Mouse (Mus musculus): ENCODE measurements around the gene Cacna1d.

Cacna1d gene

GRCm38 (mm10) chr14:30491342-30491741 lies at the start of gene Cacna1d:
TSS of gene Cacna1d (minus strand) at chr14:30491455.
- DNase-seq (ENCODE audit: low read depth, low spot score) = no peak

DNA sequence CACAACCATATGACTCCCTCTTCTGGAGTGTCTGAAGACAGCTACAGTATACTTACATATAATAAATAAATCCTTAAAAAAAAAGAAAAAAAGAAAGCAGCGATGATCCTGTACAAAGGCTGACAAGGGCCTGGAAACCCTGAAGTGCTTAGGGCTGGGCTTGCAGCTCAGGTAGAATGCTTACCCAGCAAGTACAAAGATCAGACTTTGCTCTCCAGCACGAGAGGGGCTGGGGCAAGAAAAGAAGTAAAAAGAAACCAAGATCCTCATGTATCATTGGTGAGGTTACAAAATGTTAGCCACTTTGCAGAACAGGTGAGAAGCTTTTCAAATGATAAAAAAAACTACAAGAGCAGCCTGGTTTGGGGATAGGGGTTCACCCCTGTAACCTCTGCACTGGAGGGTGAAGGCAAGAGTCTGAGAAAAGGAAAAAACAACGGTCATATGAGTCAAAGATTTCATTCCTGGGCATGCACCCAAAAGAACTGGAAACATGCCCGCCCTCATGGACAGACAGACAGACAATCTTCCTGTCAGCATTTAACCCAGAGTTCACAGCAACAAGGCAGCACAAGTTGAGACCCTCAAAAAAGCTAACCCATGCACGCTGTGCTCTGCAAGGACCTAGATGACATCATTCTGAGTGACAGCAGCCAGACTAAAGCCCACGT lies 42.7 kb upstream of the Cacna1d start:
- no peak for DNase-seq (ENCODE audit: low read depth, low spot score)

GRCm38 (mm10) chr14:30531896-30532295 lies 40.6 kb upstream of the Cacna1d start:
- no peak for DNase-seq (ENCODE audit: low read depth, low spot score)

- DNase-seq (ENCODE audit: low read depth, low spot score) = no peak
Measured at GRCm38 (mm10) chr14:30531431-30531830, 40.2 kb upstream of the Cacna1d start.

GRCm38 (mm10) chr14:30530726-30531269 lies 39.5 kb upstream of the Cacna1d start:
- DNase-seq (ENCODE audit: low read depth, low spot score) = no peak

- DNase-seq (ENCODE audit: low read depth, low spot score) = no peak
Measured at GRCm38 (mm10) chr14:30529454-30529853, 38.2 kb upstream of the Cacna1d start.

- DNase-seq (ENCODE audit: low read depth, low spot score) = no peak
Measured at GRCm38 (mm10) chr14:30528961-30529360, 37.7 kb upstream of the Cacna1d start.

GRCm38 (mm10) chr14:30528392-30528791 lies 37.1 kb upstream of the Cacna1d start:
- no peak for DNase-seq (ENCODE audit: low read depth, low spot score)

DNA sequence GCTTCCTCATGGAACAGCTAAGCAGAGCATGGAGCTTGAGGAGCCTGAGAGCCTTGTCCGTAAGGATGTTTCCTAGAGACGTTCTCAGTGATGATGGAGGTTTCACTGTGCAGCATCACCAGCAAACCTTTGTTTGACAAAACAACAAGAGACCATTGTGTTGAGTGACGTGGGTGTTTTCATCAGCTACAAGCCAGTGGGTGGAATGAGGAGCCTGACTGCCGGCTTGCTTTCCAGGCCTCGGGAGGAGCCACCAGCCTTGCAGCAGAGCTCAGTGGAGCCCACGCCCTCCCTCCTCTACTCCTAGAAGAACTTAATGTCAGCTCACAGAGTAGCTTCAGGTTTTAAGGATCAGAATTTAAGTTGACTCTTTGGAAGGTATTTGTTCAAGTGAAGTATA lies 32.1 kb upstream of the Cacna1d start:
- no peak for DNase-seq (ENCODE audit: low read depth, low spot score)

- DNase-seq (ENCODE audit: low read depth, low spot score) = no peak
Measured at GRCm38 (mm10) chr14:30519323-30519722, 28.1 kb upstream of the Cacna1d start.

- peak; percentile 36 for DNase-seq (ENCODE audit: low read depth, low spot score)
Measured at GRCm38 (mm10) chr14:30515931-30516723, 24.9 kb upstream of the Cacna1d start.

GRCm38 (mm10) chr14:30512896-30513295 lies 21.6 kb upstream of the Cacna1d start:
- no peak for DNase-seq (ENCODE audit: low read depth, low spot score)

DNA sequence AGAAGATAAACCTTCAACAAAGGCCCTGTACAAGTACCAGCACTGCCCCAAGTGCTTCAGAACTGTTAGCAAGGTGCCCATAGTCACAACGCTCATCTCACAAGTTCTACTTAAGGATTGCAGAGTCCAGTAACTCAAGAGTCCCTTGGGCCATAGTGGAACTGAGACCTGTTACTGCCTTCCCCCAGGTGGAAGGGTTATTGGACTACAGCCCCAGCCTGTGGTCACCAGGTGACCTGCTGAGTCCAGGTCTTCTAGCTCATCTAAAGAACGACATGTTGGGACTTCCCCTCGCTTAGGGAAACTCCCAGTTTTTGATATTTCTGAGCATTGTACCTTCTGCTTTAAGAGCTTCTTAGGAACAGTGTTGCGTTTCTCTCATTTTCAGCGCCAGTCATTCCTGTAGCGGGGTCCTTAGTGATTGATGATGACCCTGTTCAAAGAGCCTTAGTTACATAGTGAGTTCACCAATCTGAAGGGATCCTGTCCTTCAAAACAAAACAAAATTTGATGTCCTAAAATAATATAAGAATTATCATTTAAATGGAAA lies 19.0 kb upstream of the Cacna1d start:
- no peak for DNase-seq (ENCODE audit: low read depth, low spot score)

DNA sequence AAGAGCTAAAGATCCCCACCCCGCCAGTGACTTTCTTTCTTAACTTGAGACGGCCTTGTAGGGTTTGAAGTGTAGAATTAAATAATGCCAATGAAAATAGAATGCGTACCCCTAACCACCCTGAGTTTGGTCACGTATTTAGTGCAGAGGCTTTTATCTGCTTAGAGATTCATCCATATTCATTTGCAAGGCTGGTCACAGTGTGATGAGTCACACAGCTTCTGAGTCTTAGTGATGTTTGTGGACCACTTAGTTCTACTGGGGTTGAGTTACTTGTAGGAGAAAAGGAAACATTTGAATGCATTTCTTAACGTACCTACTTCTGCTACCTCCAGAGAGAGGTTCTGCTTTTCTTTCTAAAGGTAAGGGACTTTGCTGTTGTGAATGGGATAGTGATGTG lies 13.7 kb upstream of the Cacna1d start:
- DNase-seq (ENCODE audit: low read depth, low spot score) = no peak

- DNase-seq (ENCODE audit: low read depth, low spot score) = no peak
Measured at GRCm38 (mm10) chr14:30498202-30498601, 6.9 kb upstream of the Cacna1d start.

GRCm38 (mm10) chr14:30494998-30495397 lies 3.7 kb upstream of the Cacna1d start:
- DNase-seq (ENCODE audit: low read depth, low spot score) = no peak

- DNase-seq (ENCODE audit: low read depth, low spot score) = no peak
Measured at GRCm38 (mm10) chr14:30493276-30493675, 2.0 kb upstream of the Cacna1d start.

DNA sequence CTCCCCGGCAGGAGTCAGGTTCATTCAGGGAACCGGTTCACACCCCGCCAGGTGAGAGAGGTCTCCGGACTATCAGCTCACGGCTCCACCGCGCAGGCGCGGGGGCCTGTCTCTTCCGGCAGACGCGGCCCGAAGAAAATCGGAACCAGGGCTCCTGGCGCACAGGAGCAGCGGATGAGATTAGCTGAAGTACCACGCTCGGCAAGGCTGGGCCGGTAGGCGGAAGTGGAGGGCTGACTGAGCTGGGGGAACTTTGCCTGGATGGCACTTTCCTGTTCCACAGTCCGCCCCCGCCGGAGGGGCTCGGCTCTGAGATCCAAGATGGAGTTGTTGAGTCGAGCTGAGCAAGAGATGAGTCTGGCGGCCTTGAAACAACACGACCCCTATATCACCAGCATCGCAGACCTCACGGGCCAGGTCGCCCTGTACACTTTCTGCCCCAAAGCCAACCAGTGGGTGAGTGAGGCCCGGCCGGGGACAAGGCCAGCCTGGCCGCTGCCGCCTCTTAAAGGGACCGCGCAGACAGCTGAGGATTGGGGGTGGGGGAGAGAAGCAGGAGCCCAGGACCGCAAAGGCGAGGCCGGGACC lies 11.8 kb downstream of the Cacna1d start, which contains the start of gene Dcp1a:
Gene Dcp1a, plus strand, starts transcription at position 175 of the 588 bp plus-strand sequence.
- DNase-seq (ENCODE audit: low read depth, low spot score) = peak; percentile 99

- no peak for DNase-seq (ENCODE audit: low read depth, low spot score)
Measured at GRCm38 (mm10) chr14:30474416-30474815, 16.8 kb downstream of the Cacna1d start.

DNA sequence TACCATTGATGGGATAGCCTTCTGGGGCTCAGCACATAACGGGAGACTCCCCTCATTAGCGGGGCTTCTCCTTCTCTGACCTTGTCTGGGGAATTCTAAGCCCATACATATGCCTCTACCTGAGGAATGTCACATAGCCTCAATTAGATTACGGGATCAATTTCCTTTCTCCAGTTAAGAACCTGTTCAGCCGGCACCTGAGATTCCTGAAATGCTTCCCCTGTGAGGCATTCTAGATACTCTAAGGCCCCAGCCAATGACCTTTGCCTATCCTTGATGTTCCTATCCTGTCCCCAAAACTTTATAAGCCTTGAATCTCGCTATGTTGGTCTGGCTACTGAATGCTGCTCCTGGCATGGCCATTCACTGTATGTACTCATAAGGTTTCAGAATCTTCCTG lies 17.6 kb downstream of the Cacna1d start:
- DNase-seq (ENCODE audit: low read depth, low spot score) = no peak

- DNase-seq (ENCODE audit: low read depth, low spot score) = no peak
Measured at GRCm38 (mm10) chr14:30463312-30463711, 27.9 kb downstream of the Cacna1d start.

Measured in A20 (cell line).